Mouse (Mus musculus) monocyte, adult 2 months (primary cell): ENCODE results near the gene Xndc1.
"Not testable (repeated sequence)": the region's sequence is repeated elsewhere in the genome, so short reads cannot be mapped to it uniquely, and the experiment has no call there.

ENCODE experiments used
- DNase-seq, 2 experiments: peaks; one replicate each; pipeline ENCODE4 v3.0.0; 2022; ENCODE audit warnings: low spot score in 2 of 2, low read depth in 1 of 2

Gene Xndc1

GRCm38 (mm10) chr7:102065046-102065891 lies at the start of gene Xndc1, which contains the start of the genes Rnf121 and Xntrpc:
TSS of gene Xndc1 (plus strand) at chr7:102065511.
TSS of gene Rnf121 (minus strand) at chr7:102065469.
TSS of gene Xntrpc (plus strand) at chr7:102065713.
- peak; percentile 71 to 83 for DNase-seq

- no peak for DNase-seq
These were observed 48.4 kb upstream of the Xndc1 start for GRCm38 (mm10) chr7:102016936-102017335.

GRCm38 (mm10) chr7:102017452-102017851 lies 47.9 kb upstream of the Xndc1 start:
- no peak for DNase-seq

GRCm38 (mm10) chr7:102018034-102018433 lies 47.3 kb upstream of the Xndc1 start:
- DNase-seq = no peak

- no peak for DNase-seq
These were observed 46.7 kb upstream of the Xndc1 start, which contains the start of gene Il18bp for GRCm38 (mm10) chr7:102018590-102018989. TSS of gene Il18bp (minus strand) at chr7:102018690.

- no peak for DNase-seq
These were observed 45.9 kb upstream of the Xndc1 start for GRCm38 (mm10) chr7:102019362-102019761.

GRCm38 (mm10) chr7:102020934-102021333 lies 44.4 kb upstream of the Xndc1 start:
- DNase-seq = not testable (repeated sequence)

- DNase-seq = no peak
These were observed 41.5 kb upstream of the Xndc1 start for GRCm38 (mm10) chr7:102023821-102024220.

- DNase-seq = no peak
These were observed 39.9 kb upstream of the Xndc1 start for GRCm38 (mm10) chr7:102025187-102026119.

GRCm38 (mm10) chr7:102034904-102035303 lies 30.4 kb upstream of the Xndc1 start:
- no peak for DNase-seq

- DNase-seq = no peak
These were observed 29.8 kb upstream of the Xndc1 start for GRCm38 (mm10) chr7:102035534-102035933.

GRCm38 (mm10) chr7:102037318-102037717 lies 28.0 kb upstream of the Xndc1 start:
- DNase-seq = no peak

- no peak for DNase-seq
These were observed 23.0 kb upstream of the Xndc1 start for GRCm38 (mm10) chr7:102042314-102042713.

- not testable (repeated sequence) for DNase-seq
These were observed 16.8 kb upstream of the Xndc1 start for GRCm38 (mm10) chr7:102048524-102048923.

- DNase-seq = no peak
These were observed 4.0 kb upstream of the Xndc1 start for GRCm38 (mm10) chr7:102061353-102061752.

GRCm38 (mm10) chr7:102062203-102062602 lies 3.1 kb upstream of the Xndc1 start:
- DNase-seq = no peak

- DNase-seq = no peak
These were observed 1.4 kb upstream of the Xndc1 start for GRCm38 (mm10) chr7:102063891-102064290.

- DNase-seq = no peak
These were observed 661 bp upstream of the Xndc1 start for GRCm38 (mm10) chr7:102064655-102065045.

- no peak for DNase-seq
These were observed 1.1 kb downstream of the Xndc1 start for GRCm38 (mm10) chr7:102066363-102066762.

GRCm38 (mm10) chr7:102076714-102077296 lies 11.5 kb downstream of the Xndc1 start:
- DNase-seq = no peak

- DNase-seq = no peak
These were observed 13.2 kb downstream of the Xndc1 start for GRCm38 (mm10) chr7:102078517-102078916.
